Mouse (Mus musculus) duodenum, adult 2 months (tissue): ENCODE measurements around the gene Uts2b. TPM values are rescaled to one million over a fixed set of nuclear protein-coding genes. Genes with fewer than 3 reads are reported as not detected.

ENCODE experiments used
- polyA plus RNA-seq: library from polyadenylated mRNA; depleted of rRNA; stranded (reverse); fragments of >200 nt; gene quantifications from 2 replicates; pipeline ENCODE4 v1.2.3, GENCODE M21; 2012; ENCODE audit warnings: low replicate concordance; rRNA removed

The Uts2b gene
- not detected in 2 replicates for polyA plus RNA-seq

DNA sequence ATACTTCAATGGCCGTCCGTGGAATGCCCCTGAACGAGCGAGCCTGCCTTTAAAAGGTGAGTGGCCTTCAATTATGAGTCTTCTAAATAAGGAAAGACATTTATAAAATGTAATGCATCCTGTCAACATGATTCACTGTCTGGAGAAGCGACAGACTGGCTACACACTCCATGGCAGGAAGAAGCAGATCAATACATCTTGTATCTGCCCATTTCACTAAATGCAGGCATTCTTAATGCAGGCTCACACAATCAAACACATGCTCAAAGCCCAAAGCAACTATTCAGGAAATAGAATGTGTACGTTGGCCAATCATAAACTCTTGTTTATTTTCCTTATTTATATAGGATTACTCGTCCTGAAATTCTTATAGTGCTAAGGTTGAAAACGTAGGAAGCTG, at the start of gene Uts2b:
Gene Uts2b, minus strand, starts transcription at position 49 of the 400 bp plus-strand sequence.

DNA sequence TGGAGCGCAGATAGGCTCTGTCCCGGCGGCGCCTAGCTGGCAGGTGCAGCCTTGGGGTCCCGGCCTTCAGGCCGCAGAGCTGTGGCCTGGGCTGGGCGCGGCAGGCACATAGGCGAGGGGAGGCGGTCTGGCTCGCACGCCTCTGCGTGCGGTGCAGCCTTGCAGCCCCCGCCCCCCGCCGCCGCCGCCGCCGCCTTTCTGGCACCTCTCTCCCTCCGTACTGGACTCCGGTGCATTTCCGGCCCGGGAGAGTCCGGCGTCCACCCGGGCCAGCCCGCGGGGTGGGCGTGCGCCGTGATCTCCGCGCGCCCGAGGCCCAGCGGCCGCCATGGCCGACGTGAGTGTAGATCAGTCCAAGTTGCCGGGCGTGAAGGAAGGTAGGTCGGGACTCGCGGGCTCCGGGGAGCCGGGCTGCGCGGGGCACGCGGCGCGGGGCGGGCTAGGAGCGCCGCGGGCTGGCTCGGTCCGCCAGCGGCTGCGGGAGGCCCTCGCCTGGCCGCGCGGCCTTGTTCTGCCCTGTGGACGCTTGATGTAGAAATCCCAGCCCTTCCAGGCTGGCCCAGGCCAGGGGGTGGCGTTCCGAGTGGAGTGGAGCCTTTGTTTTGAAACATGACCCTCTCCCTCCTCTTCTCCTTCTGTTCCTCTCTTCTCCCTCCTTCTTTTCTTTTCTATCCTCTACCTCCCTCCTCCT, 18.9 kb upstream of the Uts2b start, which contains the start of gene Ccdc50:
Gene Ccdc50, plus strand, starts transcription at position 109 of the 691 bp plus-strand sequence.

DNA sequence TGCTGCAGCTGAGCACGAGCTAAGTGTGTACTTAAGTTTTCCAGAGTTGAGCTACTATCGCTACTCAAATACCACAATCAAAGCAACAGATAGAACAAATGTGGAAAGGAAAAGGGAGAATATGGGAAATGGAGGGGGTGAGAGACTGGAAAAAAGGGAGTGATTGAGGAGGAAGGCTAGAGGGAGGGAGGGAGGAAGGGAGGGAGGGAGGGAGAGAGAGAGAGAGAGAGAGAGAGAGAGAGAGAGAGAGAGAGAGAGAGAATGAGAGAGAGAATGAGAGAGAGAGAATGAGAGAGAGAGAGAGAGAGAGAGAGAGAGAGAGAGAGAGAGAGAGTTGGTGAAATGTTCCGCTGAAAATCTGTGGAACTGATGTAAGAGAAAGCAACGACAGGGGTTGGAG, 62.9 kb downstream of the Uts2b start, which contains the start of gene Ostn:
Gene Ostn, plus strand, starts transcription at position 301 of the 400 bp plus-strand sequence.

Other genes starting within 250 kb of the Uts2b start
- gene Ostn, start 62.8 kb downstream of the Uts2b start, polyA plus RNA-seq, result not detected in 2 replicates
- gene Ccdc50, start 18.6 kb upstream of the Uts2b start, polyA plus RNA-seq, result 2.8 and 13.3 TPM in 2 replicates